Mouse (Mus musculus): Measurements from ENCODE around the gene Axin2. TPM values are rescaled to one million over a fixed set of nuclear protein-coding genes. Genes with fewer than 3 reads are reported as not detected.

The Axin2 gene
- polyA plus RNA-seq, 1 experiment = 0.04 TPM

DNA sequence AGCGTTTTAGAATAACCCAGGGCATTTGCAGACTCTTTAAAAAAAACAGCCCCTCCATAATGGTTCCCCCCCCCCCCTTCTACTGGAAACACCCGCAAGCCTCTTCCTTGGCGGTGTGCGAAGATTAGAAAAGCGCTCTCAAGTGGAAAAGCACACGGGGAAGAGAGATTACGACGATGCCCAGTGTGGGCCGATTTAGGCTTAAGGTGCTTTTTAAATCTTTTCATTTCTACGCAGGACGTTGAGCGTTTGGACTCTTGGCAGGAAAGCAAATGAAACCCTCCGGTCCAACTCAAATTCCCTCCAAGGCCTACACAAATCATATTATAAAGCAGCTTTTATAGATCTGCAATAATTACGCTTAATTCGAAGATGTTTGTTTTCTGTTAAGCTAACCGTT, 29.6 kb upstream of the Axin2 start:
- Histone ChIP-seq H3K9me3 (peaks cover 5% of the 10 kb centered on the region), H3K4me1 (no peaks in the 10 kb centered on the region), H3K4me3 (replicated peaks) (no peak overlapping the region), H3K36me3 (replicated peaks; ENCODE audit: low read length) (no peaks in the 10 kb centered on the region), H3K27me3 (replicated peaks) (peaks cover 43% of the 10 kb centered on the region)
- TF ChIP-seq GATA1 (IDR thresholded peaks at IDR 0.05; ENCODE audit: borderline replicate concordance, low read length) (no peak), FLI1 (IDR thresholded peaks at IDR 0.05; ENCODE audit: low read length) (no peak)

DNA sequence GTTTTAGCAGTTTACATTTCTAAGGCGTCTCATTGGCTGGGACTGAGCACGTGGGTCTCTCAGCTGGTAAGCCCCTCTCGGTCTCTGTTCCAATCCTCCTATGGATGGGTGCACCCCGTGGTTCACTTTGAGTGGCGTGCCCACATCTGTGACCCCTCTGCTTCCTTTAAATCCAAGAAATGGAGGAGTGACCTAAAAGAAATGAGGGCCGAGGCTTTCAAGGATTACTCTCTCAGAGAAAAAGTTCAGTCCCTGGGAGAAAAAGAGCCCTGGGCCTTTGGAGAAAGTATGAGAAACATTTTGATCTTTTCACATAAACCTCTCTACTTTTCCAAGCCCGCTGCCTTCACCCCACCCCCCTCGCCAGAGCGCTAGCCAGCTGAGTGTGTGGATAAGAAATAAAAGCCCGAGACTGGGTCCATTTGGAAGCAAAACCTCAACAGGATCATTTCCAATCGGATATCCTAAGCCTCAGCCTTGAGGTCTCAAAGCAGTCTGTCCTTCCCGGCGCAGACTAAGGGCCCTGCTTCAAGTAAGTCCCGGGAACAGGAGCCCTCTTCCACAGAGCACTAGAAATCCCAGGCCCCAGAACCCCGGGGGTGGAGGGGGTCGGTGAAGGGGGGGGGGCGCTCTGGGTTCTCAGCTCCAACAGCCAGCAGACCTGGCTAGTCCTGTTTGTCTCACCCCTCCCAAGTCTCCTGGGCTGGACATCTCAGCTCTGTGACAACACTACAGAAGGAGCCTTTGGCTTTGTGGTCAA, 28.9 kb upstream of the Axin2 start:
- Histone ChIP-seq H3K4me1 (no peaks in the 10 kb centered on the region), H3K4me3 (replicated peaks) (no peak overlapping the region), H3K9me3 (peaks cover 5% of the 10 kb centered on the region; the same call in 1 of the 2 replicates), H3K27me3 (replicated peaks) (peaks cover 43% of the 10 kb centered on the region), H3K36me3 (replicated peaks; ENCODE audit: low read length) (no peaks in the 10 kb centered on the region)
- no peak for TF ChIP-seq GATA1 (IDR thresholded peaks at IDR 0.05; ENCODE audit: borderline replicate concordance, low read length)
- no peak for TF ChIP-seq FLI1 (IDR thresholded peaks at IDR 0.05; ENCODE audit: low read length)

DNA sequence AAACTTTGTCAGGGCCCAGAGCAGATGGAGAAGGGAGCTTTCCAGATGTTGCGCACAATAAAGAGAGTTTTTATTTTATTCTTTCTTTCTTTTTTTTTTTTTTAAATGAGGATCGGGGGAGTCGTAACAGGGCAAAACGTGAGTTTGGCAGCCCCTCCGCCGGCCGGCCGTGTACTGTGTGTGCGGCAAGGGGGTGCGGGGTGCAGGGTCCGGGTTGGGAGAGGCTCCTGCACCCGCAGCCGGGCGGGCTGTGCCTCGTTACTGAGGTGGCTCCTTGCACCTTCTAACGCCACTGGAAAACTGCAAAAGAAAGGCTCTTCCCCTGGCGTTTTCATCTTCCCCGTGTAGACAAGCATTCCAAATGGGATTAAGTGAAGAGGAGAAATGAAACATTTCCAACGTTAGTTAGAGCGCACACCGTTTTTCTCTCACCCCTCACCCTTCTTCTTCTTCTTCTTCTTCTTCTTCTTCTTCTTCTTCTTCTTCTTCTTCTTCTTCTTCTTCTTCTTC, 28.2 kb upstream of the Axin2 start:
- Histone ChIP-seq H3K27me3 (replicated peaks) (peaks cover 43% of the 10 kb centered on the region), H3K4me3 (replicated peaks) (no peak overlapping the region), H3K9me3 (peaks cover 5% of the 10 kb centered on the region; the same call in 1 of the 2 replicates), H3K36me3 (replicated peaks; ENCODE audit: low read length) (no peaks in the 10 kb centered on the region), H3K4me1 (no peaks in the 10 kb centered on the region)
- TF ChIP-seq FLI1 (IDR thresholded peaks at IDR 0.05; ENCODE audit: low read length) (no peak), GATA1 (IDR thresholded peaks at IDR 0.05; ENCODE audit: borderline replicate concordance, low read length) (no peak)

DNA sequence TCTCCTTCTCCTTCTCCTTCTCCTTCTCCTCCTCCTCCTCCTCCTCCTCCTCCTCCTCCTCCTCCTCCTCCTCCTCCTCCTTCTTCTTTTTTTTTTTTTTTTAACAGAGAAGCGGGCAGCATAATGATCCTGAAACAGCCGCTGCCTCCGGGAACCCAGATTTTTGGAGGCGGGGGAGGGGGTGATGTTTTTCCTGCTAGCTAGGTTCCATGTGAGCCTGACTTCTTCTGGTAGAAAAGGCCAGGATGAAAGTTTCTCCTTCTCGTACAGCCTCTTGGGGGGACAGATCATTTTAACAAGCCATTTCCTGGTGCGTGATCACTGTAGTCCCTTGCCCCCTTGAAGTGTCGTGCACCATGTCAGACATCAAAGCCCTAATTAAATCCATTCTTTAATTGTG, 27.7 kb upstream of the Axin2 start:
- H3K4me3 ChIP-seq (replicated peaks) = no peak overlapping the region
- H3K36me3 ChIP-seq (replicated peaks; ENCODE audit: low read length) = no peaks in the 10 kb centered on the region
- peaks cover 5% of the 10 kb centered on the region; the same call in 1 of the 2 replicates for H3K9me3 ChIP-seq
- no peak for TF ChIP-seq GATA1 (IDR thresholded peaks at IDR 0.05; ENCODE audit: borderline replicate concordance, low read length)
- TF ChIP-seq FLI1 (IDR thresholded peaks at IDR 0.05; ENCODE audit: low read length) = no peak
- H3K4me1 ChIP-seq = no peaks in the 10 kb centered on the region
- peaks cover 42% of the 10 kb centered on the region for H3K27me3 ChIP-seq (replicated peaks)

DNA sequence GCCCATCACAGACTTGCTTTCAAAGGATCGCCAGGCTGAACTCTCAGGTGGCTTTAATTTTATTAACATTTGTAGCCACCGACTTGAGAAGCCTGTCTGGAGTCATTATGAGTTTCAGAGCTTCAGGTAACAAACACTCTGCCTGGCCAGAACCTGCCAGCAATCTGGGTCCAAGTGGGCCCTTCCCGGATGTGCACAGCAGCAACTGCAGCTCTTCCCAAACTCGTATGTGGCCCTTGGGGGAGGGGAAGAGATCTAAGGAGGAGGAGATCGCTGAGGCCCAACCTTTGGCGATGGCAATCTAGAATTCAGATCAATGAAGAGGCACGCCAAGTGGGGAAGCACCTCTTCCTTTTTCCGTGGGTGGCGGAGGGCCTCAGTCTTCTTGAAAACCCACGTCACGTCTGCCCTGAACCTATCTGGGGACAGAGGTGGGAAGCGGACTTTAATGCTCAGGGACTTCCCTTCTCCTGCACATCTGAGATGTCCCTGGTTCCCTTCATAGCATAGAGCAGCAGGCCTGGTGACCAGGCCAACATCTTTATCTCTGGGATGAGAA, 26.8 kb upstream of the Axin2 start:
- Histone ChIP-seq H3K36me3 (replicated peaks; ENCODE audit: low read length) (no peaks in the 10 kb centered on the region), H3K9me3 (peaks cover 5% of the 10 kb centered on the region; the same call in 1 of the 2 replicates), H3K4me3 (replicated peaks) (no peak overlapping the region), H3K27me3 (replicated peaks) (peaks cover 40% of the 10 kb centered on the region), H3K4me1 (no peaks in the 10 kb centered on the region)
- no peak for TF ChIP-seq GATA1 (IDR thresholded peaks at IDR 0.05; ENCODE audit: borderline replicate concordance, low read length)
- no peak for TF ChIP-seq FLI1 (IDR thresholded peaks at IDR 0.05; ENCODE audit: low read length)

DNA sequence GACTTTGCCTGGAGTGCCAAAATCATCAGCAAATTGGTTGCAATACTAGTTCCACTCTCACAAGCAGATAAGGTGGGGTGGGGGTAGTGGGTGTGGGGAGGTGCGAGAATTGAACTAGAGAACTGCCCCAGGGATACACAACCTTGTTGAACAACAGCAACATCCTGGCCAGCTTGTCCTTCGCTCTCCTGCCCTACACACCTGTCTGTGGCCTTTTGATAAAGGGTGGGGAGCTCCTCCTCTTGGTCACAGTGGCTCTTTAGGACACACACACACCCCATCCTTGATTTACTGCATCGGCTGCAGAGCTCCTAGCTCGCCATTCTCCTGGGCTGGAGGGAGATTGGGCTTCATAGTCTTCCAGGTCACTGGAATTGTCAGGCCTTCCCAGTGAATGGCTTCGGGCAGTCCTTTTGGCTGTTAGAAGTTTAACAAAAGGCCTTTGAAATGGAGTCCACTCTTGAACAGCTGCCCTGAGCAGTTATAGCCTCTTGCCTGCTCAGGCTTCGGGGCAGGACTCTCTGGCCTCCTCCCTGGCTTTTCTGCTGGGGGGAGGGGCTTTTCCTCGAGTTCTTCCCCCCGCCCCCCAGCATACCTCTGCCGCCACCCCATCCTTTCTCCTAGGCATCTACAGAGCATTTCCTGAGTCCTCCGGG, 26.2 kb upstream of the Axin2 start:
- no peak for TF ChIP-seq FLI1 (IDR thresholded peaks at IDR 0.05; ENCODE audit: low read length)
- no peak for TF ChIP-seq GATA1 (IDR thresholded peaks at IDR 0.05; ENCODE audit: borderline replicate concordance, low read length)

DNA sequence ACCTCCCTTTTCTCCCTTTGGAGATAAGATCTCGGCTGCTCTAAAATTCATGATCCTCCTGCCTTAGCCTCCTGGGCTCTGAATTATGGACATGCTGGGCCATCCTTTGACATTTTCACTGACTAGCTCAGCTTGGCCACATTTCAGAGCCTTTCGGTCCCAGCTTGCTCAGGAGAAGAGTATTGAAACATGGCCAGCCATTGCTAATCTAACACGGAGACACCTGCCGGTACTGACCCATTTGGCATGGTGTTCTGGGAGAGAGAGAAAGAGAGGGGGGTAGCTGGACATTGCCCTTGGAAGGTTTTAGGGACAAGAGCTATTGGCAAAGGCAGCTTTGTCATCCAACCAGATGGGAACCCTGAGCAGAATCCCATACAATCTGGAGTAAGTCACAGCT, 23.1 kb upstream of the Axin2 start:
- Histone ChIP-seq H3K27me3 (replicated peaks) (peaks cover 24% of the 10 kb centered on the region), H3K4me3 (replicated peaks) (no peak overlapping the region), H3K4me1 (no peaks in the 10 kb centered on the region), H3K36me3 (replicated peaks; ENCODE audit: low read length) (no peaks in the 10 kb centered on the region), H3K9me3 (no peaks in the 10 kb centered on the region)
- no peak for TF ChIP-seq FLI1 (IDR thresholded peaks at IDR 0.05; ENCODE audit: low read length)
- no peak for TF ChIP-seq GATA1 (IDR thresholded peaks at IDR 0.05; ENCODE audit: borderline replicate concordance, low read length)

More for the DNA sequence above, 26.2 kb upstream of the Axin2 start:
- no peaks in the 10 kb centered on the region for H3K4me1 ChIP-seq
- peaks cover 2% of the 10 kb centered on the region; the same call in 1 of the 2 replicates for H3K9me3 ChIP-seq
- no peak overlapping the region for H3K4me3 ChIP-seq (replicated peaks)
- peaks cover 41% of the 10 kb centered on the region for H3K27me3 ChIP-seq (replicated peaks)
- no peaks in the 10 kb centered on the region for H3K36me3 ChIP-seq (replicated peaks; ENCODE audit: low read length)

DNA sequence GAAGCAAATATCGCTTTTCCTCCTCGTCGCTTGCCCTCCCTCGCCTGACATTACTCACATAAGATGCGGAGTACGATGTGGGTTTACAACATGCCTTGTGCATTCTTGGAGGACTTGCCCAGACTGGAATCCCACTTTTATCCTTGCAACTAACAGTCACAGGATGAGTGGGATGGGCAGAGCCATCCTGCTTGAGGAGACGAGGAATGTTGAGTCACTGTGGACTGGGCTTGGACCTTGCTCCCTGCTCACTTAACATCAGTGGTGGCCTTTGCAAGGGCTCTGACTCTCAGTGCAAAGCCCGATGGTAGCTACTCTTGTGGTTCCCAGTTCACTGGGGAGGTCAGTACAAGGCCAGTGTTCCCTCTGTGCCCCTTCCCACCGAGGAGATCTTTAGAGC, 22.1 kb upstream of the Axin2 start:
- Histone ChIP-seq H3K4me1 (no peaks in the 10 kb centered on the region), H3K4me3 (replicated peaks) (no peak overlapping the region), H3K27me3 (replicated peaks) (peaks cover 19% of the 10 kb centered on the region), H3K36me3 (replicated peaks; ENCODE audit: low read length) (no peaks in the 10 kb centered on the region), H3K9me3 (no peaks in the 10 kb centered on the region)
- TF ChIP-seq FLI1 (IDR thresholded peaks at IDR 0.05; ENCODE audit: low read length) (no peak), GATA1 (IDR thresholded peaks at IDR 0.05; ENCODE audit: borderline replicate concordance, low read length) (no peak)

DNA sequence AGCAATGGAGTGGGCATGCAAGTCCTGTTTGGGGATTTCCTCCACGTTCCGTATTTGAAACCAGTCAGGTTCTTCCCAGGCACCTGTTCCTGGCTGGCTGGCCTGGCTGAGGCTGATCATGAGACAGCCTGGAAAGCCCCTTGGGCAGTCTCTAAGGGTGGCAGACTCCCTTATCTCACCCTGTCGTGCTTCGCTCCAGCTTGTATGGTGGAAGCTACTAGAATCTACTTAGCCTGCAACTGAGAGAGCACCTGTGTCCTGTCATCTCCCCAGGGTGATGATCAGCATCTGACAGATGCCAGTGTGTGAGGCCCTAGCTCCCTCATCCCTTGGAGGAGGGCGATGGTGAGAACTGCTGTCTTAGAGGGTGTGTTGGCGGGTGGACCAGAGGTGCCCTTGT, 21.7 kb upstream of the Axin2 start:
- no peaks in the 10 kb centered on the region for H3K36me3 ChIP-seq (replicated peaks; ENCODE audit: low read length)
- H3K9me3 ChIP-seq = no peaks in the 10 kb centered on the region
- H3K4me3 ChIP-seq (replicated peaks) = no peak overlapping the region
- H3K27me3 ChIP-seq (replicated peaks) = peaks cover 16% of the 10 kb centered on the region
- TF ChIP-seq GATA1 (IDR thresholded peaks at IDR 0.05; ENCODE audit: borderline replicate concordance, low read length) (no peak), FLI1 (IDR thresholded peaks at IDR 0.05; ENCODE audit: low read length) (no peak)
- H3K4me1 ChIP-seq = no peaks in the 10 kb centered on the region

Data from megakaryocyte, embryonic 14.5 days (primary cell).